Mouse (Mus musculus) hindbrain, embryonic 10.5 days (tissue): ENCODE measurements around the gene Golga7b. TPM values are rescaled to one million over a fixed set of nuclear protein-coding genes. Genes with fewer than 3 reads are reported as not detected.
A peak's percentile ranks its signal among the peaks of the same experiment; 100 is the strongest.

Experiments used
- DNase-seq: peaks from one replicate; pipeline ENCODE4 v3.0.0-alpha.2; 2017; ENCODE audit warnings: low spot score
- H3K27ac ChIP-seq: fragments of 300-500 bp; sonication (generic); 2 replicates; pipeline ENCODE4 v1.5.1; 2016; ENCODE audit warnings: mild to moderate bottlenecking, moderate library complexity
- H3K27me3 ChIP-seq: fragments of 300-500 bp; sonication (generic); 2 replicates; pipeline ENCODE4 v1.6.1; 2016; ENCODE audit warnings: mild to moderate bottlenecking; ENCODE audit not compliant: poor library complexity, insufficient read depth, severe bottlenecking
- H3K36me3 ChIP-seq: fragments of 300-500 bp; sonication (generic); 2 replicates; pipeline ENCODE4 v1.6.1; 2016; ENCODE audit warnings: mild to moderate bottlenecking, moderate library complexity
- H3K4me1 ChIP-seq: fragments of 300-500 bp; sonication (generic); replicated peaks from 2 replicates; pipeline ENCODE4 v1.6.1; 2016; ENCODE audit warnings: mild to moderate bottlenecking
- H3K4me3 ChIP-seq: fragments of 300-500 bp; sonication (generic); 2 replicates; pipeline ENCODE4 v1.5.1; 2016; ENCODE audit warnings: mild to moderate bottlenecking, moderate library complexity
- H3K9me3 ChIP-seq: fragments of 300-500 bp; sonication (generic); 2 replicates; pipeline ENCODE4 v1.6.1; 2016; ENCODE audit warnings: mild to moderate bottlenecking, moderate library complexity
- WGBS: fragments of 180-500 bp; shearing (Covaris S2); methylation state at CpG from one replicate; pipeline ENCODE4 v1.1.7; 2016; 5-methylcytosine and 5-hydroxymethylcytosine counted together
- polyA plus RNA-seq: library from polyadenylated mRNA; unstranded; fragments of >200 nt; fragmentation: Nextera tagmentation; extraction: Ambion mirVana; gene quantifications from 2 replicates; pipeline ENCODE4 v1.2.1, GENCODE M21; 2016

Golga7b gene
- polyA plus RNA-seq, 1 experiment from 2014 or later: 4.2 TPM

- H3K4me1 ChIP-seq: peaks cover 47% of the 10 kb centered on the region
- no peak overlapping the region for H3K27ac ChIP-seq
- no peaks in the 10 kb centered on the region for H3K27me3 ChIP-seq
- no peak for DNase-seq
- WGBS: 73% methylated on average over 4 of the region's 4 CpGs
- H3K36me3 ChIP-seq: no peaks in the 10 kb centered on the region
- no peak overlapping the region for H3K4me3 ChIP-seq
- no peaks in the 10 kb centered on the region for H3K9me3 ChIP-seq
Measured at GRCm38 (mm10) chr19:42288361-42288760, 41.0 kb downstream of the Golga7b start.

- peaks cover 48% of the 10 kb centered on the region for H3K4me1 ChIP-seq
- no peaks in the 10 kb centered on the region for H3K36me3 ChIP-seq
- no peaks in the 10 kb centered on the region for H3K9me3 ChIP-seq
- H3K27ac ChIP-seq: peak overlapping the region; percentile 83
- no peak overlapping the region for H3K4me3 ChIP-seq
- WGBS: 23% methylated on average over 7 of the region's 7 CpGs
- H3K27me3 ChIP-seq: 0 out of 2 replicates have a peak, but pooled peaks cover 5% of the 10 kb centered on the region
- DNase-seq: peak; percentile 14
Measured at GRCm38 (mm10) chr19:42290954-42291661, 43.7 kb downstream of the Golga7b start.

GRCm38 (mm10) chr19:42292106-42292505 lies 44.7 kb downstream of the Golga7b start:
- DNase-seq: peak; percentile 43
- peaks cover 48% of the 10 kb centered on the region for H3K4me1 ChIP-seq
- 26% methylated on average over 8 of the region's 8 CpGs for WGBS
- H3K27me3 ChIP-seq: 0 out of 2 replicates have a peak, but pooled peaks cover 5% of the 10 kb centered on the region
- no peaks in the 10 kb centered on the region for H3K36me3 ChIP-seq
- no peaks in the 10 kb centered on the region for H3K9me3 ChIP-seq
- H3K27ac ChIP-seq: peak overlapping the region; percentile 83
- no peak overlapping the region for H3K4me3 ChIP-seq

- Histone ChIP-seq H3K9me3 (no peaks in the 10 kb centered on the region), H3K27ac (peak overlapping the region; percentile 83), H3K4me1 (peaks cover 42% of the 10 kb centered on the region), H3K27me3 (0 out of 2 replicates have a peak, but pooled peaks cover 5% of the 10 kb centered on the region), H3K4me3 (no peak overlapping the region), H3K36me3 (no peaks in the 10 kb centered on the region)
- WGBS: 82% methylated on average over 6 of the region's 6 CpGs
- no peak for DNase-seq
Measured at GRCm38 (mm10) chr19:42293216-42293615, 45.8 kb downstream of the Golga7b start.

- peak overlapping the region; percentile 35; the same call in 1 of the 2 replicates for H3K27ac ChIP-seq
- H3K36me3 ChIP-seq: no peaks in the 10 kb centered on the region
- no peak for DNase-seq
- peaks cover 69% of the 10 kb centered on the region for H3K4me1 ChIP-seq
- H3K9me3 ChIP-seq: no peaks in the 10 kb centered on the region
- H3K4me3 ChIP-seq: no peak overlapping the region
- H3K27me3 ChIP-seq: peaks cover 6% of the 10 kb centered on the region; the same call in 1 of the 2 replicates
- 69% methylated on average over 12 of the region's 12 CpGs for WGBS
Measured at GRCm38 (mm10) chr19:42303210-42303813, 55.9 kb downstream of the Golga7b start.

- H3K4me1 ChIP-seq: peaks cover 59% of the 10 kb centered on the region
- H3K27ac ChIP-seq: no peak overlapping the region
- 88% methylated on average over 13 of the region's 13 CpGs for WGBS
- no peaks in the 10 kb centered on the region for H3K9me3 ChIP-seq
- H3K4me3 ChIP-seq: no peak overlapping the region
- DNase-seq: no peak
- H3K36me3 ChIP-seq: no peaks in the 10 kb centered on the region
- peaks cover 10% of the 10 kb centered on the region for H3K27me3 ChIP-seq
Measured at GRCm38 (mm10) chr19:42304506-42304905, 57.1 kb downstream of the Golga7b start.

- Histone ChIP-seq H3K27me3 (peaks cover 10% of the 10 kb centered on the region), H3K36me3 (no peaks in the 10 kb centered on the region), H3K4me3 (no peak overlapping the region), H3K4me1 (peaks cover 47% of the 10 kb centered on the region), H3K9me3 (no peaks in the 10 kb centered on the region), H3K27ac (no peak overlapping the region)
- 73% methylated on average over 8 of the region's 8 CpGs for WGBS
- DNase-seq: no peak
Measured at GRCm38 (mm10) chr19:42305746-42306145, 58.4 kb downstream of the Golga7b start.

GRCm38 (mm10) chr19:42306202-42306601 lies 58.8 kb downstream of the Golga7b start:
- H3K27ac ChIP-seq: no peak overlapping the region; the same call in 1 of the 2 replicates
- no peaks in the 10 kb centered on the region for H3K36me3 ChIP-seq
- H3K9me3 ChIP-seq: no peaks in the 10 kb centered on the region
- H3K4me3 ChIP-seq: no peak overlapping the region
- peaks cover 43% of the 10 kb centered on the region for H3K4me1 ChIP-seq
- H3K27me3 ChIP-seq: peaks cover 10% of the 10 kb centered on the region
- no peak for DNase-seq
- 56% methylated on average over 7 of the region's 7 CpGs for WGBS

GRCm38 (mm10) chr19:42307019-42307418 lies 59.6 kb downstream of the Golga7b start:
- WGBS: 14% methylated on average over 8 of the region's 8 CpGs
- Histone ChIP-seq H3K4me1 (peaks cover 40% of the 10 kb centered on the region), H3K36me3 (no peaks in the 10 kb centered on the region), H3K27me3 (peaks cover 10% of the 10 kb centered on the region), H3K4me3 (0 out of 2 replicates have a peak overlapping the region, but pooled peaks have one; percentile 3), H3K9me3 (no peaks in the 10 kb centered on the region), H3K27ac (no peak overlapping the region; the same call in 1 of the 2 replicates)
- DNase-seq: peak; percentile 66

- no peak overlapping the region for H3K27ac ChIP-seq
- peaks cover 14% of the 10 kb centered on the region for H3K27me3 ChIP-seq
- DNase-seq: no peak
- no peaks in the 10 kb centered on the region for H3K9me3 ChIP-seq
- H3K36me3 ChIP-seq: no peaks in the 10 kb centered on the region
- H3K4me1 ChIP-seq: peaks cover 33% of the 10 kb centered on the region
- WGBS: 85% methylated on average over 12 of the region's 12 CpGs
- H3K4me3 ChIP-seq: no peak overlapping the region
Measured at GRCm38 (mm10) chr19:42308931-42309330, 61.6 kb downstream of the Golga7b start.

- peaks cover 35% of the 10 kb centered on the region for H3K4me1 ChIP-seq
- no peaks in the 10 kb centered on the region for H3K9me3 ChIP-seq
- 53% methylated on average over 2 of the region's 2 CpGs for WGBS
- H3K27ac ChIP-seq: no peak overlapping the region
- H3K36me3 ChIP-seq: no peaks in the 10 kb centered on the region
- peaks cover 18% of the 10 kb centered on the region for H3K27me3 ChIP-seq
- no peak overlapping the region for H3K4me3 ChIP-seq
- no peak for DNase-seq
Measured at GRCm38 (mm10) chr19:42311332-42311731, 64.0 kb downstream of the Golga7b start.

- DNase-seq: no peak
- no peak overlapping the region for H3K4me3 ChIP-seq
Measured at GRCm38 (mm10) chr19:42312191-42312590, 64.8 kb downstream of the Golga7b start.

GRCm38 (mm10) chr19:42315070-42315679 lies 67.8 kb downstream of the Golga7b start:
- no peak for DNase-seq
- H3K27ac ChIP-seq: no peak overlapping the region
- WGBS: 68% methylated on average over 6 of the region's 6 CpGs
- no peaks in the 10 kb centered on the region for H3K36me3 ChIP-seq
- H3K27me3 ChIP-seq: peaks cover 36% of the 10 kb centered on the region
- H3K9me3 ChIP-seq: no peaks in the 10 kb centered on the region
- H3K4me3 ChIP-seq: no peak overlapping the region
- H3K4me1 ChIP-seq: peaks cover 53% of the 10 kb centered on the region

More at GRCm38 (mm10) chr19:42312191-42312590, 64.8 kb downstream of the Golga7b start:
- H3K27me3 ChIP-seq: peaks cover 26% of the 10 kb centered on the region
- no peak overlapping the region for H3K27ac ChIP-seq
- no peaks in the 10 kb centered on the region for H3K36me3 ChIP-seq
- H3K9me3 ChIP-seq: no peaks in the 10 kb centered on the region
- H3K4me1 ChIP-seq: peaks cover 35% of the 10 kb centered on the region
- WGBS: 84% methylated on average over 3 of the region's 3 CpGs
